ENCODE assay signal across 22 mouse cellular contexts in the genomic region with DNA sequence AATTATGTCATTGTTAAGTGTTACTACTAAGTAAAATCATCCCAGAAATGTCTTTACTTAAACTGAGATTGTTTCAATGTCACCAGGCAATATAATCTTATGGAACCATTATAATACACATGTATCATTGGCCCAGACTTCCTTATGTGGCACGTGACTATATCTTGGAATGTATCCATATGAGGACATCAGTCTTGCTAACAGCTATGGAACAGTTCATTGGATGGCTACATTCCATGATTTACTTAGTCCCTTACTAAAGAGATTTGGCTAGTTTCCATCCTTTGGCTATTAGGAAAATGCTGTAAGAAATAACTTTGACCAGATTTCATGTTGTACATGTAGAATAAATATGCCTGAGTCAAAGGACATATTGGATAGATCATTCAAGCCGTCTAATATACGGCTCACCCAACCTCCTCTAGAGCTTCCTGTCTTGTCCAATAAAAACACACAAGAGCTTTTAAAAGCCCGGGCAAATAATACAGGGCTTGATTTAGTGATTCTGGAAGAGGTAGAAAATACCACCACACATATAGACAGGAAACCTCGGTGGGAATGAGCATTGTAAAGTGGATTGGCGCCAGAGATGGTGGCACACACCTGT. TPM values are rescaled to one million over a fixed set of nuclear protein-coding genes. Genes with fewer than 3 reads are reported as not detected.
A peak's percentile ranks its signal among the peaks of the same experiment; 100 is the strongest.
DNase-seq lines count a peak whose midpoint lies in the region; ATAC-seq and TF ChIP-seq lines count a peak whose summit lies in the region.
"Had no signal": no experiment of that assay in that cellular context is flagged by ENCODE, and none has a peak within 500 bp of the region (broad histone marks: within the 10 kb centered on the region; RNA-seq: fewer than 3 reads in every experiment).

No protein-coding gene starts in this region.

- TF ChIP-seq POLR2A in brain, embryonic 14.5 days (IDR thresholded peaks at IDR 0.05; ENCODE audit: borderline replicate concordance, extremely low read depth, insufficient read depth, insufficient read length, poor library complexity, severe bottlenecking), result no peak

- no peak overlapping the region for H3K4me3 ChIP-seq in forebrain, embryonic 14.5 days (ENCODE audit: low read depth, low read length)
- H3K4me3 ChIP-seq in forebrain, embryonic 16.5 days (replicated peaks; ENCODE audit: low read length), result no peak overlapping the region
- H3K4me3 ChIP-seq in lung, embryonic 15.5 days, result no peak overlapping the region
- no peak overlapping the region for H3K4me3 ChIP-seq in stomach, postnatal 0 days (ENCODE audit: low read depth, low read length)
- H3K4me3 ChIP-seq in midbrain, embryonic 13.5 days (replicated peaks), result no peak overlapping the region
- H3K4me3 ChIP-seq: erythroblast, embryonic 14.5 days; forebrain, embryonic 15.5 days; heart, embryonic 10.5 days; hindbrain, embryonic 12.5 days; limb, embryonic 12.5 days; midbrain, embryonic 12.5 days; neural tube, embryonic 13.5 days had no signal

- H3K27me3 ChIP-seq in forebrain, embryonic 14.5 days (replicated peaks; ENCODE audit: control insufficient read depth, insufficient read depth, low read length), result no peaks in the 10 kb centered on the region
- H3K27me3 ChIP-seq in forebrain, embryonic 16.5 days (replicated peaks; ENCODE audit: control insufficient read depth, insufficient read depth, low read length), result no peaks in the 10 kb centered on the region
- no peaks in the 10 kb centered on the region for H3K27me3 ChIP-seq in lung, embryonic 15.5 days
- H3K27me3 ChIP-seq in stomach, postnatal 0 days (ENCODE audit: control insufficient read depth, insufficient read depth, low read length), result no peaks in the 10 kb centered on the region
- H3K27me3 ChIP-seq in midbrain, embryonic 13.5 days, result no peaks in the 10 kb centered on the region
- H3K27me3 ChIP-seq: forebrain, embryonic 15.5 days; hindbrain, embryonic 12.5 days; limb, embryonic 12.5 days; midbrain, embryonic 12.5 days; neural tube, embryonic 13.5 days had no signal

- H3K4me2 ChIP-seq in forebrain, embryonic 14.5 days (ENCODE audit: low read length), result no peak overlapping the region
- no peak overlapping the region for H3K4me2 ChIP-seq in forebrain, embryonic 16.5 days (ENCODE audit: low read length)
- no peak overlapping the region for H3K4me2 ChIP-seq in lung, embryonic 15.5 days
- H3K4me2 ChIP-seq in stomach, postnatal 0 days (replicated peaks; ENCODE audit: low read depth), result no peak overlapping the region
- no peak overlapping the region for H3K4me2 ChIP-seq in midbrain, embryonic 13.5 days (replicated peaks)
- H3K4me2 ChIP-seq: forebrain, embryonic 15.5 days; hindbrain, embryonic 12.5 days; limb, embryonic 12.5 days; midbrain, embryonic 12.5 days; neural tube, embryonic 13.5 days had no signal

- no peaks in the 10 kb centered on the region for H3K9me3 ChIP-seq in forebrain, embryonic 14.5 days (replicated peaks; ENCODE audit: control insufficient read depth, low read length)
- no peaks in the 10 kb centered on the region for H3K9me3 ChIP-seq in forebrain, embryonic 16.5 days (ENCODE audit: control insufficient read depth, low read length)
- no peaks in the 10 kb centered on the region for H3K9me3 ChIP-seq in lung, embryonic 15.5 days
- no peaks in the 10 kb centered on the region for H3K9me3 ChIP-seq in stomach, postnatal 0 days (ENCODE audit: control insufficient read depth, low read length)
- H3K9me3 ChIP-seq in midbrain, embryonic 13.5 days, result no peaks in the 10 kb centered on the region
- H3K9me3 ChIP-seq: forebrain, embryonic 15.5 days; heart, embryonic 10.5 days; hindbrain, embryonic 12.5 days; limb, embryonic 12.5 days; midbrain, embryonic 12.5 days; neural tube, embryonic 13.5 days had no signal

- 90% methylated on average over 6 of the region's 6 CpGs for WGBS in forebrain, embryonic 14.5 days
- WGBS in forebrain, embryonic 16.5 days, result 87% methylated on average over 6 of the region's 6 CpGs
- WGBS in lung, embryonic 15.5 days, result 50% methylated on average over 6 of the region's 6 CpGs
- 42% methylated on average over 6 of the region's 6 CpGs for WGBS in stomach, postnatal 0 days
- WGBS in midbrain, embryonic 13.5 days, result 92% methylated on average over 6 of the region's 6 CpGs

- no peaks in the 10 kb centered on the region for H3K36me3 ChIP-seq in forebrain, embryonic 14.5 days (ENCODE audit: control insufficient read depth, insufficient read depth, low read length)
- H3K36me3 ChIP-seq in forebrain, embryonic 16.5 days (ENCODE audit: control insufficient read depth, insufficient read depth), result no peaks in the 10 kb centered on the region
- H3K36me3 ChIP-seq in lung, embryonic 15.5 days, result no peaks in the 10 kb centered on the region
- H3K36me3 ChIP-seq in stomach, postnatal 0 days (ENCODE audit: control insufficient read depth, insufficient read depth, low read length), result no peaks in the 10 kb centered on the region
- no peaks in the 10 kb centered on the region for H3K36me3 ChIP-seq in midbrain, embryonic 13.5 days
- H3K36me3 ChIP-seq: forebrain, embryonic 15.5 days; heart, embryonic 10.5 days; hindbrain, embryonic 12.5 days; limb, embryonic 12.5 days; midbrain, embryonic 12.5 days; neural tube, embryonic 13.5 days had no signal

- TF ChIP-seq EP300 in stomach, postnatal 0 days (optimal IDR thresholded peaks at IDR 0.05), result no peak

- DNase-seq in forebrain, embryonic 14.5 days (ENCODE audit: low spot score), result peak; percentile 19
- DNase-seq in lung, adult 18-20 months, result no peak
- DNase-seq in brain, embryonic 14.5 days (ENCODE audit: low read depth), result peak; percentile 17
- no peak for DNase-seq in stomach, postnatal 0 days (ENCODE audit: low spot score)
- DNase-seq: adrenal gland, adult 2 months; cerebellum, adult 9-10 months; gastrocnemius, postnatal 36 days; heart, postnatal 10 days; kidney, adult 9 months; right cerebral cortex, postnatal 25 days; thymus, postnatal 14 days had no signal

- no peak overlapping the region for H3K9ac ChIP-seq in forebrain, embryonic 14.5 days (ENCODE audit: low read length)
- H3K9ac ChIP-seq in forebrain, embryonic 16.5 days (replicated peaks; ENCODE audit: low read depth, low read length), result no peak overlapping the region
- no peak overlapping the region for H3K9ac ChIP-seq in lung, embryonic 15.5 days
- H3K9ac ChIP-seq in stomach, postnatal 0 days (ENCODE audit: low read length), result no peak overlapping the region
- H3K9ac ChIP-seq in midbrain, embryonic 13.5 days (replicated peaks), result no peak overlapping the region
- H3K9ac ChIP-seq: forebrain, embryonic 15.5 days; hindbrain, embryonic 12.5 days; limb, embryonic 12.5 days; liver, embryonic 14.5 days; midbrain, embryonic 12.5 days; neural tube, embryonic 13.5 days had no signal

- no peak overlapping the region for H3K27ac ChIP-seq in forebrain, embryonic 14.5 days (ENCODE audit: low read depth, low read length)
- H3K27ac ChIP-seq in forebrain, embryonic 16.5 days (ENCODE audit: low read length), result no peak overlapping the region
- peak overlapping the region; percentile 37; the same call in 1 of the 2 replicates for H3K27ac ChIP-seq in lung, embryonic 15.5 days
- H3K27ac ChIP-seq in stomach, postnatal 0 days (replicated peaks), result no peak overlapping the region
- no peak overlapping the region for H3K27ac ChIP-seq in midbrain, embryonic 13.5 days
- H3K27ac ChIP-seq: forebrain, embryonic 15.5 days; heart, embryonic 10.5 days; hindbrain, embryonic 12.5 days; limb, embryonic 12.5 days; liver, embryonic 14.5 days; midbrain, embryonic 12.5 days; neural tube, embryonic 13.5 days had no signal

- no peaks in the 10 kb centered on the region for H3K4me1 ChIP-seq in forebrain, embryonic 14.5 days (ENCODE audit: control insufficient read depth, insufficient read depth, low read length)
- H3K4me1 ChIP-seq in forebrain, embryonic 16.5 days (replicated peaks; ENCODE audit: control insufficient read depth, insufficient read depth, low read length), result no peaks in the 10 kb centered on the region
- peaks cover 6% of the 10 kb centered on the region; the same call in 1 of the 2 replicates for H3K4me1 ChIP-seq in lung, embryonic 15.5 days
- no peaks in the 10 kb centered on the region for H3K4me1 ChIP-seq in stomach, postnatal 0 days (replicated peaks; ENCODE audit: control insufficient read depth, insufficient read depth)
- no peaks in the 10 kb centered on the region for H3K4me1 ChIP-seq in midbrain, embryonic 13.5 days (replicated peaks)
- H3K4me1 ChIP-seq: forebrain, embryonic 15.5 days; hindbrain, embryonic 12.5 days; limb, embryonic 12.5 days; midbrain, embryonic 12.5 days; neural tube, embryonic 13.5 days had no signal

- no peak for ATAC-seq in forebrain, embryonic 14.5 days
- ATAC-seq in forebrain, embryonic 16.5 days, result no peak
- ATAC-seq in lung, embryonic 15.5 days (ENCODE audit: borderline replicate concordance, extremely low read depth, low FRiP score, low TSS enrichment), result peak; percentile 86
- ATAC-seq in stomach, postnatal 0 days (ENCODE audit: low FRiP score, low TSS enrichment), result peak; percentile 53; the same call in 1 of the 2 replicates
- ATAC-seq in midbrain, embryonic 13.5 days, result no peak
- ATAC-seq: forebrain, embryonic 15.5 days had no signal

- no peak for TF ChIP-seq CTCF in brain, embryonic 14.5 days (IDR thresholded peaks at IDR 0.05; ENCODE audit: borderline replicate concordance, extremely low read depth, insufficient read depth, insufficient read length)
- no peak for TF ChIP-seq CTCF in stomach, postnatal 0 days (IDR thresholded peaks at IDR 0.05; ENCODE audit: low read depth)

RNA-seq across cellular contexts. Expression of gene Stk24, which starts 34.9 kb away (rescaled TPM):
- polyA plus RNA-seq in forebrain, embryonic 14.5 days (2014; fragmentation: Nextera tagmentation; extraction: Ambion mirVana), result 20.6 and 20.8 TPM in 2 replicates
- 20.5 and 23.4 TPM in 2 replicates for polyA plus RNA-seq in forebrain, embryonic 16.5 days (2015; fragmentation: Nextera tagmentation; extraction: Ambion mirVana)
- 40.3 and 40.6 TPM in 2 replicates for polyA plus RNA-seq in lung, embryonic 15.5 days (2015; fragmentation: Nextera tagmentation; extraction: Ambion mirVana)
- polyA plus RNA-seq in brain, embryonic 14.5 days (2012; rRNA removed), result 26.2 and 29.7 TPM in 2 replicates
- 34.0 and 35.9 TPM in 2 replicates for polyA plus RNA-seq in stomach, postnatal 0 days (2015; fragmentation: Nextera tagmentation; extraction: Ambion mirVana)
- polyA plus RNA-seq in midbrain, embryonic 13.5 days (2015; fragmentation: Nextera tagmentation; extraction: Ambion mirVana), result 20.9 and 21.2 TPM in 2 replicates

Comparison
In these comparisons a context has a peak if more than half of its experiments do, and no peak if none do; other contexts are left out.
1. ATAC-seq: peak in lung, embryonic 15.5 days (single experiment) and stomach, postnatal 0 days (single experiment); none in forebrain, embryonic 14.5 days (single experiment), forebrain, embryonic 16.5 days (single experiment) and midbrain, embryonic 13.5 days (single experiment).
2. DNase-seq: peak in forebrain, embryonic 14.5 days (single experiment) and brain, embryonic 14.5 days (single experiment); none in lung, adult 18-20 months (0 of 2) and stomach, postnatal 0 days (single experiment).